Mouse (Mus musculus): ENCODE results near the gene Slc17a7. TPM values are rescaled to one million over a fixed set of nuclear protein-coding genes. Genes with fewer than 3 reads are reported as not detected.
"Not testable (repeated sequence)": the region's sequence is repeated elsewhere in the genome, so short reads cannot be mapped to it uniquely, and the experiment has no call there.

Gene Slc17a7
- polyA plus RNA-seq, 1 experiment: 3.6 TPM

GRCm38 (mm10) chr7:45125144-45125600 is 38.6 kb upstream of the Slc17a7 start:
- Histone ChIP-seq H3ac (ENCODE audit: control insufficient read depth, insufficient read length) (no peak overlapping the region), H3K79me2 (ENCODE audit: control insufficient read depth, insufficient read depth) (peaks cover 44% of the 10 kb centered on the region), H3K4me2 (ENCODE audit: low read depth) (peak overlapping the region; percentile 77), H3K27me3 (ENCODE audit: control insufficient read depth, insufficient read depth, insufficient read length) (no peaks in the 10 kb centered on the region), H3K4me3 (peak overlapping the region; percentile 81), H3K36me3 (ENCODE audit: control insufficient read depth, insufficient read depth) (peaks cover 51% of the 10 kb centered on the region)
- peak; percentile 75 for TF ChIP-seq POLR2AphosphoS2 (IDR thresholded peaks at IDR 0.05; ENCODE audit: insufficient read length, low read depth)
- no peak for TF ChIP-seq SRF (IDR thresholded peaks at IDR 0.05; ENCODE audit: control insufficient read depth, insufficient read length, low read depth)

- Histone ChIP-seq H3K4me2 (ENCODE audit: low read depth) (peak overlapping the region; percentile 99), H3K4me3 (peak overlapping the region; percentile 81), H3K36me3 (ENCODE audit: control insufficient read depth, insufficient read depth) (peaks cover 46% of the 10 kb centered on the region), H3K79me2 (ENCODE audit: control insufficient read depth, insufficient read depth) (peaks cover 44% of the 10 kb centered on the region), H3ac (ENCODE audit: control insufficient read depth, insufficient read length) (peak overlapping the region; percentile 63)
- H3K27me3 ChIP-seq (ENCODE audit: control insufficient read depth, insufficient read depth, insufficient read length): not testable (repeated sequence)
Measured at GRCm38 (mm10) chr7:45125649-45126048, 38.1 kb upstream of the Slc17a7 start.

- Histone ChIP-seq H3ac (ENCODE audit: control insufficient read depth, insufficient read length) (peak overlapping the region; percentile 63), H3K4me2 (ENCODE audit: low read depth) (peak overlapping the region; percentile 99), H3K36me3 (ENCODE audit: control insufficient read depth, insufficient read depth) (peaks cover 40% of the 10 kb centered on the region), H3K4me3 (peak overlapping the region; percentile 81), H3K27me3 (ENCODE audit: control insufficient read depth, insufficient read depth, insufficient read length) (no peaks in the 10 kb centered on the region), H3K79me2 (ENCODE audit: control insufficient read depth, insufficient read depth) (peaks cover 44% of the 10 kb centered on the region)
- TF ChIP-seq POLR2A (IDR thresholded peaks at IDR 0.05; ENCODE audit: insufficient read length, low read depth) (peak; percentile 38), SRF (IDR thresholded peaks at IDR 0.05; ENCODE audit: control insufficient read depth, insufficient read length, low read depth) (no peak), USF1 (IDR thresholded peaks at IDR 0.05; ENCODE audit: low read depth) (no peak), POLR2AphosphoS2 (IDR thresholded peaks at IDR 0.05; ENCODE audit: insufficient read length, low read depth) (peak; percentile 76)
Measured at GRCm38 (mm10) chr7:45126147-45126843, 37.5 kb upstream of the Slc17a7 start.

- Histone ChIP-seq H3K36me3 (ENCODE audit: control insufficient read depth, insufficient read depth) (peaks cover 34% of the 10 kb centered on the region), H3K4me2 (ENCODE audit: low read depth) (peak overlapping the region; percentile 99), H3K4me3 (peak overlapping the region; percentile 81), H3ac (ENCODE audit: control insufficient read depth, insufficient read length) (peak overlapping the region; percentile 63), H3K79me2 (ENCODE audit: control insufficient read depth, insufficient read depth) (peaks cover 44% of the 10 kb centered on the region), H3K27me3 (ENCODE audit: control insufficient read depth, insufficient read depth, insufficient read length) (no peaks in the 10 kb centered on the region)
- TF ChIP-seq POLR2AphosphoS2 (IDR thresholded peaks at IDR 0.05; ENCODE audit: insufficient read length, low read depth): peak; percentile 4
- TF ChIP-seq REST (IDR thresholded peaks at IDR 0.05; ENCODE audit: insufficient read depth, insufficient read length): no peak
Measured at GRCm38 (mm10) chr7:45126844-45127699, 36.7 kb upstream of the Slc17a7 start.

- Histone ChIP-seq H3K79me2 (ENCODE audit: control insufficient read depth, insufficient read depth) (peaks cover 41% of the 10 kb centered on the region), H3ac (ENCODE audit: control insufficient read depth, insufficient read length) (peak overlapping the region; percentile 63), H3K4me3 (peak overlapping the region; percentile 81), H3K4me2 (ENCODE audit: low read depth) (peak overlapping the region; percentile 99), H3K36me3 (ENCODE audit: control insufficient read depth, insufficient read depth) (peaks cover 27% of the 10 kb centered on the region), H3K27me3 (ENCODE audit: control insufficient read depth, insufficient read depth, insufficient read length) (no peaks in the 10 kb centered on the region)
- TF ChIP-seq CEBPB (IDR thresholded peaks at IDR 0.05; ENCODE audit: insufficient read depth, poor library complexity, severe bottlenecking) (no peak), POLR2AphosphoS2 (IDR thresholded peaks at IDR 0.05; ENCODE audit: insufficient read length, low read depth) (peak; percentile 47), SRF (IDR thresholded peaks at IDR 0.05; ENCODE audit: control insufficient read depth, insufficient read length, low read depth) (no peak)
Measured at GRCm38 (mm10) chr7:45127700-45128224, 36.0 kb upstream of the Slc17a7 start.

GRCm38 (mm10) chr7:45128624-45129246 is 35.0 kb upstream of the Slc17a7 start, which contains the start of gene Rpl13a:
Gene Rpl13a (minus strand): TSS chr7:45128761.
- Histone ChIP-seq H3K27me3 (ENCODE audit: control insufficient read depth, insufficient read depth, insufficient read length) (no peaks in the 10 kb centered on the region), H3K4me2 (ENCODE audit: low read depth) (peak within 1 kb of the TSS; percentile 99), H3K79me2 (ENCODE audit: control insufficient read depth, insufficient read depth) (peaks cover 32% of the 10 kb centered on the region), H3K36me3 (ENCODE audit: control insufficient read depth, insufficient read depth) (peaks cover 23% of the 10 kb centered on the region), H3ac (ENCODE audit: control insufficient read depth, insufficient read length) (peak within 1 kb of the TSS; percentile 63), H3K4me3 (peak within 1 kb of the TSS; percentile 81)
- TF ChIP-seq USF1 (IDR thresholded peaks at IDR 0.05; ENCODE audit: low read depth): peak; percentile 73
- no peak for TF ChIP-seq SRF (IDR thresholded peaks at IDR 0.05; ENCODE audit: control insufficient read depth, insufficient read length, low read depth)
- peak in 1 of 3 experiments; percentile 59 for TF ChIP-seq MYOG (IDR thresholded peaks at IDR 0.05; ENCODE audit: control insufficient read depth in 1 of 3, insufficient read depth in 1 of 3, insufficient read length in 2 of 3, low read depth in 2 of 3)
- TF ChIP-seq MAX (IDR thresholded peaks at IDR 0.05; ENCODE audit: low read depth): peak; percentile 79
- TF ChIP-seq MYOD1 (IDR thresholded peaks at IDR 0.05; ENCODE audit: control insufficient read depth in 1 of 3, insufficient read length in 2 of 3, low read depth in 2 of 3): peak in 1 of 3 experiments; percentile 46
- TF ChIP-seq TCF3 (IDR thresholded peaks at IDR 0.05; ENCODE audit: insufficient read length, low read depth): no peak
- no peak for TF ChIP-seq TCF12 (IDR thresholded peaks at IDR 0.05; ENCODE audit: insufficient read depth, poor library complexity, severe bottlenecking)
- TF ChIP-seq REST (IDR thresholded peaks at IDR 0.05; ENCODE audit: insufficient read depth, insufficient read length): no peak
- TF ChIP-seq POLR2A (IDR thresholded peaks at IDR 0.05; ENCODE audit: insufficient read length, low read depth): peak; percentile 92
- no peak for TF ChIP-seq E2F4 (IDR thresholded peaks at IDR 0.05; ENCODE audit: insufficient read depth)
- TF ChIP-seq POLR2AphosphoS2 (IDR thresholded peaks at IDR 0.05; ENCODE audit: insufficient read length, low read depth): peak; percentile 90

Data from myocyte (in vitro differentiated cells).